18 mouse cellular contexts compared by ENCODE assay signal in the genomic region with DNA sequence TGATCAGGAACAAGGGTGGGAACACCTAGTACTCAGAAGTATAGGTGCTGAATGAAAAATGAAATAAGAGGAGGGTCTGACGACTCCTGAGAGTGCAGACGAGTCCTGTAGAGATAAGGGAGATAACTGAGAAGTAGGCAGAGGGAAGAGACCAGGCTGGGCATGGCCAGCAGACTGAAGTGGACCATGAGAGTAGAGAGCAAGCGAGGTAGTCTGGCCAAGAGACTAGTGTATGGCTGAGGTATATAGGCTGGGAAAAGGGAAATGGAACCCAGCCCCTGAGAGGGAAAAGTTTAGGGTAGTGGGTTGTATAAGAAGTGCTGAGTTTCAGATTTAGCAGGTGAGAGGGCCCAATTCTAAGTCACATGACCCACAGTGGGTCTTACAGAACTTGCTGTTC.
A peak's percentile ranks its signal among the peaks of the same experiment; 100 is the strongest.
DNase-seq lines count a peak whose midpoint lies in the region; ATAC-seq and TF ChIP-seq lines count a peak whose summit lies in the region.
"Had no signal": no experiment of that assay in that cellular context is flagged by ENCODE, and none has a peak within 500 bp of the region (broad histone marks: within the 10 kb centered on the region; RNA-seq: fewer than 3 reads in every experiment).

No protein-coding gene starts in this region.

- no peak overlapping the region for H3K4me3 ChIP-seq in heart, embryonic 15.5 days
- no peak overlapping the region for H3K4me3 ChIP-seq in heart, adult 2 months
- H3K4me3 ChIP-seq in lung, embryonic 15.5 days = no peak overlapping the region
- no peak overlapping the region for H3K4me3 ChIP-seq in limb, embryonic 15.5 days
- H3K4me3 ChIP-seq in forebrain, embryonic 14.5 days (ENCODE audit: low read depth, low read length) = no peak overlapping the region
- H3K4me3 ChIP-seq: embryonic facial prominence, embryonic 15.5 days; forebrain, embryonic 10.5 days; liver, embryonic 13.5 days had no signal

- ATAC-seq in heart, embryonic 15.5 days (replicated peaks; ENCODE audit: insufficient number of reproducible peaks, insufficient read depth, low FRiP score, low read depth) = no peak
- no peak for ATAC-seq in lung, embryonic 15.5 days (ENCODE audit: borderline replicate concordance, extremely low read depth, low FRiP score, low TSS enrichment)
- no peak for ATAC-seq in limb, embryonic 15.5 days (ENCODE audit: insufficient number of reproducible peaks, low FRiP score, low TSS enrichment, low read depth)
- ATAC-seq in forebrain, embryonic 14.5 days = no peak
- ATAC-seq: hindbrain, postnatal 0 days had no signal

- H3K9ac ChIP-seq in heart, embryonic 15.5 days = no peak overlapping the region
- H3K9ac ChIP-seq in heart, adult 2 months (ENCODE audit: low read depth, low read length) = no peak overlapping the region
- H3K9ac ChIP-seq in lung, embryonic 15.5 days = no peak overlapping the region
- no peak overlapping the region for H3K9ac ChIP-seq in limb, embryonic 15.5 days
- no peak overlapping the region for H3K9ac ChIP-seq in forebrain, embryonic 14.5 days (ENCODE audit: low read length)
- H3K9ac ChIP-seq: embryonic facial prominence, embryonic 15.5 days; liver, embryonic 13.5 days had no signal

- WGBS in heart, embryonic 15.5 days = 27% methylated on average over 3 of the region's 3 CpGs
- 57% methylated on average over 3 of the region's 3 CpGs for whole genome bisulfite sequencing in heart, adult 2 months
- WGBS in lung, embryonic 15.5 days = 45% methylated on average over 3 of the region's 3 CpGs
- WGBS in limb, embryonic 15.5 days = 83% methylated on average over 3 of the region's 3 CpGs
- 93% methylated on average over 3 of the region's 3 CpGs for WGBS in forebrain, embryonic 14.5 days

- 0 out of 2 replicates have a peak, but pooled peaks cover 3% of the 10 kb centered on the region for H3K36me3 ChIP-seq in heart, embryonic 15.5 days
- peaks cover 4% of the 10 kb centered on the region; the same call in 1 of the 2 replicates for H3K36me3 ChIP-seq in heart, adult 2 months (ENCODE audit: control insufficient read depth, insufficient read depth, low read length)
- H3K36me3 ChIP-seq in lung, embryonic 15.5 days = no peaks in the 10 kb centered on the region
- H3K36me3 ChIP-seq in limb, embryonic 15.5 days = peaks cover 16% of the 10 kb centered on the region
- peaks cover 40% of the 10 kb centered on the region for H3K36me3 ChIP-seq in forebrain, embryonic 14.5 days (ENCODE audit: control insufficient read depth, insufficient read depth, low read length)

- no peak for DNase-seq in heart, adult 2 months
- DNase-seq in lung, postnatal 14 days = no peak
- DNase-seq in cerebellum, postnatal 25 days = no peak
- DNase-seq in forebrain, embryonic 14.5 days (ENCODE audit: low spot score) = no peak
- DNase-seq: B cell, adult 2 months; cerebellum, adult 18-20 months; cerebellum, postnatal 36 days; kidney, adult 9 months; liver, embryonic 13.5 days; retina, postnatal 1 day; thymus, adult 18-20 months had no signal

- H3K4me2 ChIP-seq in heart, embryonic 15.5 days = no peak overlapping the region
- no peak overlapping the region for H3K4me2 ChIP-seq in lung, embryonic 15.5 days
- no peak overlapping the region for H3K4me2 ChIP-seq in limb, embryonic 15.5 days
- no peak overlapping the region for H3K4me2 ChIP-seq in forebrain, embryonic 14.5 days (ENCODE audit: low read length)
- H3K4me2 ChIP-seq: embryonic facial prominence, embryonic 15.5 days; liver, embryonic 13.5 days; midbrain, embryonic 11.5 days had no signal

- TF ChIP-seq POLR2A in heart, adult 2 months (IDR thresholded peaks at IDR 0.05; ENCODE audit: insufficient read depth, low read depth, low read length) = no peak

- intact Hi-C loops in heart, adult 2 months (cut with DNase I) = no loop called here

- no peaks in the 10 kb centered on the region for H3K9me3 ChIP-seq in heart, embryonic 15.5 days (replicated peaks)
- H3K9me3 ChIP-seq in lung, embryonic 15.5 days = no peaks in the 10 kb centered on the region
- no peaks in the 10 kb centered on the region for H3K9me3 ChIP-seq in limb, embryonic 15.5 days
- H3K9me3 ChIP-seq in forebrain, embryonic 14.5 days (replicated peaks; ENCODE audit: control insufficient read depth, low read length) = no peaks in the 10 kb centered on the region
- H3K9me3 ChIP-seq: embryonic facial prominence, embryonic 15.5 days; forebrain, embryonic 10.5 days; liver, embryonic 13.5 days had no signal

- peaks cover 36% of the 10 kb centered on the region for H3K4me1 ChIP-seq in heart, embryonic 15.5 days (replicated peaks)
- peaks cover 7% of the 10 kb centered on the region for H3K4me1 ChIP-seq in heart, adult 2 months (ENCODE audit: control insufficient read depth, insufficient read depth, low read length)
- H3K4me1 ChIP-seq in lung, embryonic 15.5 days = peaks cover 11% of the 10 kb centered on the region
- peaks cover 14% of the 10 kb centered on the region for H3K4me1 ChIP-seq in limb, embryonic 15.5 days
- H3K4me1 ChIP-seq in forebrain, embryonic 14.5 days (ENCODE audit: control insufficient read depth, insufficient read depth, low read length) = no peaks in the 10 kb centered on the region; the same call in 1 of the 2 replicates

- no peak for TF ChIP-seq EP300 in heart, adult 2 months (IDR thresholded peaks at IDR 0.05; ENCODE audit: insufficient read depth, low read depth, low read length)

- peak overlapping the region; percentile 70 for H3K27ac ChIP-seq in heart, embryonic 15.5 days
- H3K27ac ChIP-seq in heart, adult 2 months = no peak overlapping the region
- H3K27ac ChIP-seq in lung, embryonic 15.5 days = peak overlapping the region; percentile 31; the same call in 1 of the 2 replicates
- 0 out of 2 replicates have a peak overlapping the region, but pooled peaks have one; percentile 5 for H3K27ac ChIP-seq in limb, embryonic 15.5 days
- H3K27ac ChIP-seq in forebrain, embryonic 14.5 days (ENCODE audit: low read depth, low read length) = no peak overlapping the region
- H3K27ac ChIP-seq: embryonic facial prominence, embryonic 15.5 days; forebrain, embryonic 10.5 days; hindbrain, postnatal 0 days; liver, embryonic 13.5 days had no signal

- TF ChIP-seq CTCF in heart, adult 2 months (IDR thresholded peaks at IDR 0.05) = no peak

- H3K27me3 ChIP-seq in heart, embryonic 15.5 days = no peaks in the 10 kb centered on the region
- H3K27me3 ChIP-seq in heart, adult 2 months (ENCODE audit: control insufficient read depth, insufficient read depth, low read length) = no peaks in the 10 kb centered on the region
- H3K27me3 ChIP-seq in lung, embryonic 15.5 days = no peaks in the 10 kb centered on the region
- no peaks in the 10 kb centered on the region for H3K27me3 ChIP-seq in limb, embryonic 15.5 days
- no peaks in the 10 kb centered on the region for H3K27me3 ChIP-seq in forebrain, embryonic 14.5 days (replicated peaks; ENCODE audit: control insufficient read depth, insufficient read depth, low read length)
- H3K27me3 ChIP-seq: embryonic facial prominence, embryonic 15.5 days; liver, embryonic 13.5 days had no signal

- no peaks in the 10 kb centered on the region for H3K79me2 ChIP-seq in heart, adult 2 months (replicated peaks; ENCODE audit: control insufficient read depth, insufficient read depth, low read length)

Comparison
In these comparisons a context has a peak if more than half of its experiments do, and no peak if none do; other contexts are left out.
1. H3K27ac ChIP-seq: peak in heart, embryonic 15.5 days (single experiment), lung, embryonic 15.5 days (single experiment) and limb, embryonic 15.5 days (single experiment); none in heart, adult 2 months (single experiment) and forebrain, embryonic 14.5 days (single experiment).